Mouse (Mus musculus): Measurements from ENCODE around the gene Pcbp4.
"Not testable (repeated sequence)": the region's sequence is repeated elsewhere in the genome, so short reads cannot be mapped to it uniquely, and the experiment has no call there.

Pcbp4 gene

GRCm38 (mm10) chr9:106480541-106480940, 27.4 kb downstream of the Pcbp4 start:
- DNase-seq (ENCODE audit: low read depth, low spot score), result no peak

- no peak for DNase-seq (ENCODE audit: low read depth, low spot score)
Measured at GRCm38 (mm10) chr9:106481075-106481474, 28.0 kb downstream of the Pcbp4 start.

GRCm38 (mm10) chr9:106481676-106482075, 28.6 kb downstream of the Pcbp4 start:
- no peak for DNase-seq (ENCODE audit: low read depth, low spot score)

DNA sequence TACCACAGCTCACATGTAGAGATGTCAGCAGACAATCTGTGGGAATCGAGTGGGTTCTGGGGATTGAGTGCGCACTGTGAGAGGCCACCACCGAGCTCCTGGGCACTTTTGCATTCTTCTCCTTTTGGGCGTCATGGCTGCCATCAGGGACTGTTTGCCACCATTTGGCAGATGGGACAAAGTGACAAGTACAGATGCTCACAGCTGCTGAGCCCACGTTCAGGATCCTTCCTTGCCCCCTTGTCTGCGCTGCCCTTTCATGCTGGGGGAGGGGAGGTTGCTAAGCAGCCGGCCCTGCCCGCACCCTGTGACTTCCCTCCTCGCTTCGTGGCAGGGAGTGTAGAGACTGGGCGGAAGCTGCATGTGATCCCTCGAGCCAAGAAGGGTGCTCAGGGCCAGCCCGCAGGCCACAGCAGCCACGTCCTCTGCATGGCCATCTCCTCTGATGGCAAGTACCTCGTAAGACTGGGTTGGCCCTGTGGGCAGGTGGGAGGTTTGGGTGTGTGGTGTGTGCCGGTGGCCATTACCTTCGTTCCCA, 29.6 kb downstream of the Pcbp4 start:
- DNase-seq (ENCODE audit: low read depth, low spot score), result no peak

DNA sequence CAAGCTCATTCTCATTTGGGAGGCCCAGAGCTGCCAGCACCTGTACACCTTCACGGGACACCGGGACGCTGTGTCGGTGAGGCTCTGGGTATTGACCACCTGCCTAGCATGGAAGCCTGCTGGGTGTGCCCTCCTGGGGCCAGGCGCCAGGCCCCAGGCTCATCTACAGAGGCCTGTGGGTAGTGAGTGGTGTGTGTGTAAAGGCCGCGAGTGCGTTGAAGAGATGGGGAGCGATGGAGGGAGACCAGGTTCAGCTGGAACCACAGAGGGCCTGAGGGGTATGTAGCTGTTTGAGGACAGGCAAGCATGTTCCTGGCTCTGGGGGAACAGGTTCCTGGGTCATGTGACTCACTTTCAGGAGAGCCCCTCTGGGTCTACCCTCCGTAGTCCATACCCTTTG, 30.0 kb downstream of the Pcbp4 start:
- DNase-seq (ENCODE audit: low read depth, low spot score), result no peak

GRCm38 (mm10) chr9:106483606-106484005, 30.5 kb downstream of the Pcbp4 start:
- DNase-seq (ENCODE audit: low read depth, low spot score), result no peak

DNA sequence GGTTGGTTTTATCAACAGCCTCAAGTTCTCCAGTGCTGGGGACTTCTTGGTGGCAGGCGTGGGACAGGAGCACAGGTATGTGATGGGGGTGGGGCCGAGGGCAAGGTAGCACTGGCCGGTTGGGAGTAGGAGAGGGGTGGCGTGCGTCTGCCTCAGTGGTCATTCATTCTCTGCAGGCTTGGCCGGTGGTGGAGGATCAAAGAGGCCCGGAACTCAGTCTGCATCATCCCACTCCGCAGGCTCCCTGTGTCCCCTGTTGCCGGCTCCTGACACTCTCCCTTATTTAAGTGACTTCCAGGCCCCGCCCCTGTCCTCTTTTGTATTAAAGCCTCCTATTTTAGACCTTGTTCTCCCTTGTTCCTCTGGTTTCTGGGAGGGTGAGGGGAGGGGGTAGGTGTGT, 32.0 kb downstream of the Pcbp4 start:
- no peak for DNase-seq (ENCODE audit: low read depth, low spot score)

- not testable (repeated sequence) for DNase-seq (ENCODE audit: low read depth, low spot score)
Measured at GRCm38 (mm10) chr9:106487602-106488001, 34.5 kb downstream of the Pcbp4 start.

- no peak for DNase-seq (ENCODE audit: low read depth, low spot score)
Measured at GRCm38 (mm10) chr9:106499667-106500066, 46.6 kb downstream of the Pcbp4 start, which contains the start of gene Iqcf1. Gene Iqcf1 (plus strand): TSS chr9:106499967.

- DNase-seq (ENCODE audit: low read depth, low spot score), result peak; percentile 19
Measured at GRCm38 (mm10) chr9:106501846-106502245, 48.8 kb downstream of the Pcbp4 start.

DNA sequence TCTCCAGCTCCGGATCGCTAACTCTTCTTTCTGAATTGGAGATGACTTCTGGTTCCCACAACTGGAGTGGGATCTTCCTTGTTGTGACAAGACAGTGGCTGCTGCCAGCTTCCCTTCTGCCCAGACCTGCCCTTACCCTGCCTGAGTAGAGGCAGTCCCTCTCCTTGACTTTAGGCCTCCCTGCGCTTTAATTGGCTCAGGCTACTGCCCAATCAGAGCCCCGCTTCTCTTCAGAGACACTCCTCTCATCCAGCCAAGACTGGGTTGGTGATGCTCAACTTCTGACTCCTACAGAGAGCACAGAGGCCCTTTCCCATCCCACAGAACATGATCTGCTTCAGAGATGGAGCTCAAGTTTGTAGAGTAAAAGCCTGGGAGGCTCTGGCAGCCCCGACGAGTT, 51.2 kb downstream of the Pcbp4 start:
- DNase-seq (ENCODE audit: low read depth, low spot score), result peak; percentile 59

DNA sequence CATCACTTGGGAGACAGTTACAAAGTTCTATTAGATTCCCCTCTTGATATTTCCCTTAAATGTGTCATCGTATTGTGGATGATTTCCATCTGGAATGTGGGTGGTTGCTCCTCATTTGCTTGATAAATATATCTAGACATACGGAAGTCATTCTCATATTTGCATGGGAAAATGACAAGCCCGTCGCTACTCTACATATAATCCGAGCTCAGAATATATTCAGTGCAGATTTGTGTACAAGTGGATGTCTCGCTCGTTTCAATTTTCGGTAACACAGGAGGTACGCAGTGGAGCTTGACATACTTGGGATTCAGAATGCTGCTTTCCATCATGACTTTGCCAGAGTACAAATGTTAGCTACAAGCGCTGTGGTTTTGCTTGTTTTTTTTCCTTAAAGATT, 56.3 kb downstream of the Pcbp4 start:
- DNase-seq (ENCODE audit: low read depth, low spot score), result no peak

GRCm38 (mm10) chr9:106512729-106513450, 59.8 kb downstream of the Pcbp4 start:
- no peak for DNase-seq (ENCODE audit: low read depth, low spot score)

DNA sequence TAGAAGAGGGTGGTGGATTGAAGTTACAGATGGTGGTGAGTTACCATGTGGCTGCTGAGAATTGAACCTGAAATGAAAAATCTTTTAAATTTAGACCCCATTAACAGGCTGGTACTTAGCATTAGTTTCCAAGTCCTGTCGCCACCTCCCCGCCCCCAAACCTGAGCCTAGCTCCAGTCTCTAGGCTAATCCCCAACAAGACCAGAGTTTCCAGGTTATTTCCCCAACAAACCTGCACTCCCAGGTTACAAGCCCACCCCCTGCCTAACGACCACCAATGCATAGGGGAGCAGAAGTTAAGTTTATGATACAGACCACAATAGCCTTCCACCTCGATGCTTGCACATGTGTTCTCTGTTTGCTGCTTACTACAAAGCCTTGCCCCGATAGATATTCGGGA, 60.5 kb downstream of the Pcbp4 start:
- DNase-seq (ENCODE audit: low read depth, low spot score), result no peak
